Mouse (Mus musculus): ENCODE data around the gene Fzd2. TPM values are rescaled to one million over a fixed set of nuclear protein-coding genes. Genes with fewer than 3 reads are reported as not detected.
A peak's percentile ranks its signal among the peaks of the same experiment; 100 is the strongest.

Gene Fzd2
- polyA plus RNA-seq, 1 experiment from 2014 or later = 19.2 TPM

DNA sequence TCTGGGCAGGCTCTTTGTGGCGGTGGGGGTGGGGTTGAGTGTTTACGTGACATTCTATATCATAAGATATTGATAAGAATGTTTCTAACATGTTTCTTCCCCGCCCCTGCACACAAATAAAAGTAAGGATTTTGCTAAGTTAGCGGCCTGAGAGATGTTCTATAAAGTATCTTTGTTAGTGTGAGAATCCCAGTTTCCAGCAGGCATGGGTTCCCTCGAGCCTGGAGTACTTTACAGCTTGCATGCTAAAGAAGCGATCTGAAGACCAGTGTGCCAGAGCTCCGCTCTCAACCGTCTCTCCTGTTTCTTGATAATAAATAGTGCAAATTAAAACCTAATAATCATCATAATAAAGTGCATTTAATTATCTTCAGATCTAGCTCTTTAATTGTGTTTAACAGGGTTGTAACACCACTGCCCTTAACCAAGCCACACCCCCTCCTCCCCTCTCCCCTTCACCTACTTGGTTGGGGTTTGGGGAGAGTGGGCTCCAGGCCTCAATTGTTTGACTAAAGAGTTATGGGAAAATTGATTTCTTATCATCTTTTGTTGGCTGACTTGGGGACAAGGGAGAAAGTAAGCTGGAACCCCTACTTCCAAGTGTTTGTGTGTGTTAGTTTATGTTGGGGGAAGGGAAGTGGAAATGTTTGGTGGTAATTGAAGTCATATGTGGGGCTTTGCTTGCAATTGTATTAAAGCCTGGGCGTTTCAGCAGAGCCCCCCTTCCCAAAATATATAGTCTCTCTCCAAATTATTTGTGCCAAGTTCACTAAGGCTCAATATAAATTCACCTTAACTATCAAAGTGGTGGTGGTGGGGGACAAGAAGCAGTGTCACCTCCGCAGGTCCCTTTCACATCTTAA is 3.7 kb downstream of the Fzd2 start:
- H3K27me3 ChIP-seq (replicated peaks; ENCODE audit: control insufficient read depth, insufficient read depth, low read length) = no peaks in the 10 kb centered on the region
- peak overlapping the region; percentile 60 for H3K4me2 ChIP-seq (ENCODE audit: low read length)
- no peaks in the 10 kb centered on the region for H3K9me3 ChIP-seq (replicated peaks; ENCODE audit: control insufficient read depth, low read length)
- H3K36me3 ChIP-seq (ENCODE audit: control insufficient read depth, insufficient read depth, low read length) = no peaks in the 10 kb centered on the region
- H3K4me1 ChIP-seq (ENCODE audit: control insufficient read depth, insufficient read depth, low read length) = peaks cover 31% of the 10 kb centered on the region
- H3K9ac ChIP-seq (ENCODE audit: low read length) = peak overlapping the region; percentile 96
- 4% methylated on average over 10 of the region's 10 CpGs for WGBS
- H3K27ac ChIP-seq (ENCODE audit: low read depth, low read length) = no peak overlapping the region
- ATAC-seq (no peak), DNase-seq (ENCODE audit: low spot score) (no peak)
- peak overlapping the region; percentile 91 for H3K4me3 ChIP-seq (ENCODE audit: low read depth, low read length)

- Histone ChIP-seq H3K27me3 (replicated peaks; ENCODE audit: control insufficient read depth, insufficient read depth, low read length) (no peaks in the 10 kb centered on the region), H3K4me2 (ENCODE audit: low read length) (peak overlapping the region; percentile 60), H3K4me3 (ENCODE audit: low read depth, low read length) (peak overlapping the region; percentile 91), H3K36me3 (ENCODE audit: control insufficient read depth, insufficient read depth, low read length) (no peaks in the 10 kb centered on the region), H3K9ac (ENCODE audit: low read length) (peak overlapping the region; percentile 96), H3K27ac (ENCODE audit: low read depth, low read length) (no peak overlapping the region; the same call in none of the 2 replicates), H3K9me3 (replicated peaks; ENCODE audit: control insufficient read depth, low read length) (no peaks in the 10 kb centered on the region), H3K4me1 (ENCODE audit: control insufficient read depth, insufficient read depth, low read length) (peaks cover 31% of the 10 kb centered on the region)
- ATAC-seq = no peak
- WGBS = 11% methylated on average over 4 of the region's 4 CpGs
- DNase-seq (ENCODE audit: low spot score) = no peak
These were observed 4.5 kb downstream of the Fzd2 start for GRCm38 (mm10) chr11:102608691-102609090.

DNA sequence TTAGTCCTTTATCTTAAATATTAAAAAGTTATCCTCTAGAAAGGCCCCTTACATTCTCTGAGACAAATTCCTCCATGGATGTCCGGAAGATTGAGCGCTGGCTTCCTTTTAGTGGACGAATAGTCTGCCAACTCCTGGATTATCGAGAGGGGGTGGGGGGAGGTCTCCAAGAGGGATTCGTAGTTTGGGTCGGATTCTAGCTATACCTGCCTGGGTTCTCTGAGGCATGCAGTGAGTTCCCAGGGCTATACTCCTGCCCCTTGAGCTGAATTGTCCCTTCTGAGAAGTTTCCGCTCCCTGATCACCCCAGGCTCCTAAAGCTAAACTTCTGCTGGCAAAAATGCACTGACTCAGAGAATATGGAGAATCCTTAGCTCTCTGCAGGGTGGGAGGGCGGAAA is 5.3 kb downstream of the Fzd2 start:
- WGBS = 36% methylated on average over 8 of the region's 8 CpGs
- no peak overlapping the region for H3K9ac ChIP-seq (ENCODE audit: low read length)
- H3K4me2 ChIP-seq (ENCODE audit: low read length) = peak overlapping the region; percentile 60
- no peaks in the 10 kb centered on the region for H3K27me3 ChIP-seq (replicated peaks; ENCODE audit: control insufficient read depth, insufficient read depth, low read length)
- no peak overlapping the region for H3K4me3 ChIP-seq (ENCODE audit: low read depth, low read length)
- H3K4me1 ChIP-seq (ENCODE audit: control insufficient read depth, insufficient read depth, low read length) = peaks cover 31% of the 10 kb centered on the region
- DNase-seq (ENCODE audit: low spot score) (no peak), ATAC-seq (no peak)
- no peaks in the 10 kb centered on the region for H3K9me3 ChIP-seq (replicated peaks; ENCODE audit: control insufficient read depth, low read length)
- H3K36me3 ChIP-seq (ENCODE audit: control insufficient read depth, insufficient read depth, low read length) = no peaks in the 10 kb centered on the region
- H3K27ac ChIP-seq (ENCODE audit: low read depth, low read length) = no peak overlapping the region

DNA sequence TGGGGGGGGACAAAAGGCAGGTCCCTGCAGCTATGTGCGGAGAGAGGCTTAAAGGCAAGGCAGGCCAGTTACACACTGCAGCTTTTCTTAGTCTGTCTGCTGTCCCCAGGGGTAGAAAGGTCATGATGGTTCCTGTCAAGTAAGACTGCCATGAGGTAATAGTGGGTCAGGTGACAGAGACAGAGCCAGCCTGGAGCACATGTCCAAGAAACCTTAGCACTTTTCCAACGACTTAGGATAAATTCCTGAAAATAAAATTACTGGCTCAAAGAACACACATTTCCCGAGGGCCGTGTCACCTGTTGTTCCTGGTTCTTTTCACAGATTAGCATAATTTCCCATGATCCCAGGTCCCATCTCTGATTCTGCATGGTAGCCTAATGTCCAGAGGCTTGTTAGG is 6.1 kb downstream of the Fzd2 start:
- peaks cover 31% of the 10 kb centered on the region for H3K4me1 ChIP-seq (ENCODE audit: control insufficient read depth, insufficient read depth, low read length)
- H3K27ac ChIP-seq (ENCODE audit: low read depth, low read length) = 0 out of 2 replicates have a peak overlapping the region, but pooled peaks have one; percentile 63
- 12% methylated on average over 4 of the region's 4 CpGs for WGBS
- H3K4me3 ChIP-seq (ENCODE audit: low read depth, low read length) = no peak overlapping the region
- H3K9me3 ChIP-seq (replicated peaks; ENCODE audit: control insufficient read depth, low read length) = no peaks in the 10 kb centered on the region
- H3K9ac ChIP-seq (ENCODE audit: low read length) = no peak overlapping the region
- H3K36me3 ChIP-seq (ENCODE audit: control insufficient read depth, insufficient read depth, low read length) = no peaks in the 10 kb centered on the region
- H3K4me2 ChIP-seq (ENCODE audit: low read length) = peak overlapping the region; percentile 7; the same call in 1 of the 2 replicates
- DNase-seq (ENCODE audit: low spot score) (no peak), ATAC-seq (no peak)
- no peaks in the 10 kb centered on the region for H3K27me3 ChIP-seq (replicated peaks; ENCODE audit: control insufficient read depth, insufficient read depth, low read length)

- Histone ChIP-seq H3K27me3 (replicated peaks; ENCODE audit: control insufficient read depth, insufficient read depth, low read length) (no peaks in the 10 kb centered on the region), H3K27ac (ENCODE audit: low read depth, low read length) (peak overlapping the region; percentile 63), H3K9ac (ENCODE audit: low read length) (0 out of 2 replicates have a peak overlapping the region, but pooled peaks have one; percentile 8), H3K9me3 (replicated peaks; ENCODE audit: control insufficient read depth, low read length) (no peaks in the 10 kb centered on the region), H3K4me3 (ENCODE audit: low read depth, low read length) (no peak overlapping the region), H3K36me3 (ENCODE audit: control insufficient read depth, insufficient read depth, low read length) (no peaks in the 10 kb centered on the region), H3K4me2 (ENCODE audit: low read length) (peak overlapping the region; percentile 7; the same call in 1 of the 2 replicates), H3K4me1 (ENCODE audit: control insufficient read depth, insufficient read depth, low read length) (peaks cover 31% of the 10 kb centered on the region)
- DNase-seq (ENCODE audit: low spot score) = peak; percentile 55
- WGBS = 3% methylated on average over 9 of the region's 9 CpGs
- ATAC-seq = peak; percentile 35; the same call in 1 of the 2 replicates
These were observed 6.6 kb downstream of the Fzd2 start for GRCm38 (mm10) chr11:102610675-102611316.

GRCm38 (mm10) chr11:102611317-102611705 is 7.1 kb downstream of the Fzd2 start:
- H3K27ac ChIP-seq (ENCODE audit: low read depth, low read length) = peak overlapping the region; percentile 63; the same call in 1 of the 2 replicates
- H3K4me2 ChIP-seq (ENCODE audit: low read length) = no peak overlapping the region
- DNase-seq (ENCODE audit: low spot score) (no peak), ATAC-seq (0 out of 2 replicates have a peak, but pooled peaks have one; percentile 4)
- no peaks in the 10 kb centered on the region for H3K27me3 ChIP-seq (replicated peaks; ENCODE audit: control insufficient read depth, insufficient read depth, low read length)
- H3K36me3 ChIP-seq (ENCODE audit: control insufficient read depth, insufficient read depth, low read length) = no peaks in the 10 kb centered on the region
- H3K9ac ChIP-seq (ENCODE audit: low read length) = no peak overlapping the region
- H3K4me3 ChIP-seq (ENCODE audit: low read depth, low read length) = no peak overlapping the region
- H3K4me1 ChIP-seq (ENCODE audit: control insufficient read depth, insufficient read depth, low read length) = peaks cover 31% of the 10 kb centered on the region
- H3K9me3 ChIP-seq (replicated peaks; ENCODE audit: control insufficient read depth, low read length) = no peaks in the 10 kb centered on the region
- 7% methylated on average over 6 of the region's 6 CpGs for WGBS

GRCm38 (mm10) chr11:102619449-102619848 is 15.3 kb downstream of the Fzd2 start:
- Histone ChIP-seq H3K27me3 (replicated peaks; ENCODE audit: control insufficient read depth, insufficient read depth, low read length) (no peaks in the 10 kb centered on the region), H3K27ac (ENCODE audit: low read depth, low read length) (no peak overlapping the region), H3K36me3 (ENCODE audit: control insufficient read depth, insufficient read depth, low read length) (no peaks in the 10 kb centered on the region), H3K9ac (ENCODE audit: low read length) (no peak overlapping the region), H3K9me3 (replicated peaks; ENCODE audit: control insufficient read depth, low read length) (no peaks in the 10 kb centered on the region), H3K4me2 (ENCODE audit: low read length) (no peak overlapping the region), H3K4me3 (ENCODE audit: low read depth, low read length) (no peak overlapping the region), H3K4me1 (ENCODE audit: control insufficient read depth, insufficient read depth, low read length) (peaks cover 9% of the 10 kb centered on the region)
- ATAC-seq (no peak), DNase-seq (ENCODE audit: low spot score) (no peak)
- whole genome bisulfite sequencing = 60% methylated on average over 2 of the region's 2 CpGs

- H3K9me3 ChIP-seq (replicated peaks; ENCODE audit: control insufficient read depth, low read length) = no peaks in the 10 kb centered on the region
- WGBS = 6% methylated on average over 17 of the region's 17 CpGs
- H3K4me2 ChIP-seq (ENCODE audit: low read length) = peak overlapping the region; percentile 18; the same call in 1 of the 2 replicates
- H3K9ac ChIP-seq (ENCODE audit: low read length) = peak overlapping the region; percentile 29; the same call in 1 of the 2 replicates
- no peak overlapping the region for H3K4me3 ChIP-seq (ENCODE audit: low read depth, low read length)
- H3K27ac ChIP-seq (ENCODE audit: low read depth, low read length) = 0 out of 2 replicates have a peak overlapping the region, but pooled peaks have one; percentile 17
- DNase-seq (ENCODE audit: low spot score) (peak; percentile 50), ATAC-seq (peak; percentile 52; the same call in 1 of the 2 replicates)
- H3K36me3 ChIP-seq (ENCODE audit: control insufficient read depth, insufficient read depth, low read length) = no peaks in the 10 kb centered on the region
- H3K4me1 ChIP-seq (ENCODE audit: control insufficient read depth, insufficient read depth, low read length) = peaks cover 12% of the 10 kb centered on the region
- no peaks in the 10 kb centered on the region for H3K27me3 ChIP-seq (replicated peaks; ENCODE audit: control insufficient read depth, insufficient read depth, low read length)
These were observed 19.9 kb downstream of the Fzd2 start for GRCm38 (mm10) chr11:102623876-102624789.
